ENCODE assay signal across 8 mouse cellular contexts in genomic region chr3:97394289-97394688, GRCm38 (mm10). TPM values are rescaled to one million over a fixed set of nuclear protein-coding genes. Genes with fewer than 3 reads are reported as not detected.
DNase-seq lines count a peak whose midpoint lies in the region; ATAC-seq and TF ChIP-seq lines count a peak whose summit lies in the region.

No protein-coding gene starts in this region.

- ATAC-seq in limb, embryonic 11.5 days (ENCODE audit: insufficient number of reproducible peaks, low FRiP score, low TSS enrichment, low read depth) = no peak
- ATAC-seq in activated CD4-positive, CD25-positive, alpha-beta regulatory T cell, adult 4 months = no peak

- intact Hi-C loops in heart, postnatal 14 days (cut with DNase I) = loop anchor here (1.0 kb wide), 1 partner anchor 191 kb away; no protein-coding TSS in a partner anchor

- no peaks in the 10 kb centered on the region for H3K27me3 ChIP-seq in limb, embryonic 11.5 days (ENCODE audit: control insufficient read depth, insufficient read depth, low read length)
- H3K27me3 ChIP-seq in small intestine, adult 2 months (ENCODE audit: control insufficient read depth, insufficient read depth, low read length) = no peaks in the 10 kb centered on the region

- H3K27ac ChIP-seq in limb, embryonic 11.5 days (replicated peaks; ENCODE audit: low read depth, low read length) = no peak overlapping the region
- no peak overlapping the region for H3K27ac ChIP-seq in small intestine, adult 2 months (ENCODE audit: insufficient read depth, low read depth, low read length)

- no peaks in the 10 kb centered on the region; the same call in 1 of the 2 replicates for H3K9me3 ChIP-seq in limb, embryonic 11.5 days (ENCODE audit: control insufficient read depth, low read length)

- WGBS in limb, embryonic 11.5 days = 41% methylated on average over 1 of the region's 1 CpGs
- 17% methylated on average over 1 of the region's 1 CpGs for WGBS in small intestine, adult 2 months

- H3K36me3 ChIP-seq in limb, embryonic 11.5 days (ENCODE audit: control insufficient read depth, insufficient read depth, low read length) = no peaks in the 10 kb centered on the region
- H3K36me3 ChIP-seq in small intestine, adult 2 months (ENCODE audit: control insufficient read depth, insufficient read depth, low read length) = no peaks in the 10 kb centered on the region

- TF ChIP-seq CTCF in small intestine, adult 2 months (IDR thresholded peaks at IDR 0.05; ENCODE audit: extremely low read depth, insufficient read length, insufficient replicate concordance, low read depth, low read length) = peak; percentile 69; the same call in 1 of the 2 replicates

- H3K4me2 ChIP-seq in limb, embryonic 11.5 days (ENCODE audit: low read depth, severe bottlenecking) = no peak overlapping the region

- no peak for TF ChIP-seq POLR2A in small intestine, adult 2 months (IDR thresholded peaks at IDR 0.05; ENCODE audit: low read depth, low read length)

- no peak overlapping the region for H3K9ac ChIP-seq in limb, embryonic 11.5 days (ENCODE audit: low read length)

- no peaks in the 10 kb centered on the region for H3K4me1 ChIP-seq in limb, embryonic 11.5 days (ENCODE audit: control insufficient read depth, insufficient read depth, low read length)
- no peaks in the 10 kb centered on the region for H3K4me1 ChIP-seq in small intestine, adult 2 months (ENCODE audit: control insufficient read depth, insufficient read depth, insufficient read length, low read length)

- H3K4me3 ChIP-seq in limb, embryonic 11.5 days (ENCODE audit: low read depth, low read length) = no peak overlapping the region
- H3K4me3 ChIP-seq in small intestine, adult 2 months (ENCODE audit: low read depth, low read length) = no peak overlapping the region

- DNase-seq in heart, postnatal 14 days = peak; percentile 13 to 35
- no peak for DNase-seq in heart, adult 9 months (ENCODE audit: low spot score in 2 of 2)
- peak; percentile 13 to 16 for DNase-seq in right cerebral cortex, adult 2 months (ENCODE audit: low spot score in 2 of 2)
- no peak for DNase-seq in right cerebral cortex, postnatal 14 days
- peak; percentile 15 for DNase-seq in adrenal gland, adult 2 months
- DNase-seq in limb, embryonic 11.5 days (ENCODE audit: low spot score) = peak; percentile 53

RNA-seq across cellular contexts. Expression of gene Olfr1402, which starts 27.5 kb away (rescaled TPM):
- total RNA-seq in heart, postnatal 14 days (2021) = not detected
- not detected for total RNA-seq in adrenal gland, adult 2 months (2021)
- polyA plus RNA-seq in adrenal gland, adult 2 months (2012; rRNA removed) = not detected in 2 replicates
- not detected in 2 replicates for polyA plus RNA-seq in limb, embryonic 11.5 days (2014; fragmentation: Nextera tagmentation; extraction: Ambion mirVana)
- not detected in 2 replicates for polyA plus RNA-seq in small intestine, adult 2 months (2012; rRNA removed)
- polyA plus RNA-seq in activated CD4-positive, CD25-positive, alpha-beta regulatory T cell, adult 4 months (2017; shearing (Covaris generic)) = not detected

Comparison
In these comparisons a context has a peak if more than half of its experiments do, and no peak if none do; other contexts are left out.
1. DNase-seq: peak in heart, postnatal 14 days (2 of 2), right cerebral cortex, adult 2 months (2 of 2), adrenal gland, adult 2 months (single experiment) and limb, embryonic 11.5 days (single experiment); none in heart, adult 9 months (0 of 2) and right cerebral cortex, postnatal 14 days (single experiment).